Mouse (Mus musculus) CD4-positive naive resting alpha-beta T cell, adult 57 days (primary cell): Measurements from ENCODE around the gene Nop16. TPM values are rescaled to one million over a fixed set of nuclear protein-coding genes. Genes with fewer than 3 reads are reported as not detected.

ENCODE experiments used
- total RNA-seq: library from RNA; stranded (reverse); gene quantifications from one replicate; pipeline ENCODE4 v1.2.4, GENCODE M21; 2023

The Nop16 gene
- total RNA-seq: 16.4 TPM

GRCm38 (mm10) chr13:54589996-54590951 is at the start of gene Nop16, which contains the start of gene Higd2a:
Gene Nop16 (minus strand): TSS chr13:54590090.
Gene Higd2a (plus strand): TSS chr13:54590207.

GRCm38 (mm10) chr13:54621155-54621932 is 31.5 kb upstream of the Nop16 start, which contains the start of gene Faf2:
Gene Faf2 (plus strand): TSS chr13:54621784.

GRCm38 (mm10) chr13:54610972-54611754 is 21.3 kb upstream of the Nop16 start, which contains the start of gene Cltb:
Gene Cltb (minus strand): TSS chr13:54611344.

GRCm38 (mm10) chr13:54574854-54575481 is 14.9 kb downstream of the Nop16 start, which contains the start of gene Arl10:
Gene Arl10 (plus strand): TSS chr13:54575015.

GRCm38 (mm10) chr13:54565201-54565581 is 24.7 kb downstream of the Nop16 start, which contains the start of gene 4833439L19Rik:
Gene 4833439L19Rik (minus strand): TSS chr13:54565435.

Other genes starting within 250 kb of the Nop16 start
- 0.80 TPM for gene Cplx2, start 218.7 kb downstream of the Nop16 start, total RNA-seq
- 28.1 TPM for gene Thoc3, start 121.2 kb downstream of the Nop16 start, total RNA-seq
- 42.3 TPM for gene Simc1, start 86.3 kb downstream of the Nop16 start, total RNA-seq
- gene 4833439L19Rik, start 24.7 kb downstream of the Nop16 start, total RNA-seq: 39.7 TPM
- 2.6 TPM for gene Arl10, start 15.1 kb downstream of the Nop16 start, total RNA-seq
- gene Higd2a, start 117 bp upstream of the Nop16 start, total RNA-seq: 90.5 TPM
- gene Cltb, start 21.3 kb upstream of the Nop16 start, total RNA-seq: 40.3 TPM
- gene Faf2, start 31.7 kb upstream of the Nop16 start, total RNA-seq: 56.0 TPM
- gene Rnf44, start 103.8 kb upstream of the Nop16 start, total RNA-seq: 206 TPM
- not detected for gene Cdhr2, start 111.4 kb upstream of the Nop16 start, total RNA-seq
- gene Gprin1, start 159.8 kb upstream of the Nop16 start, total RNA-seq: not detected
- not detected for gene Sncb, start 176.5 kb upstream of the Nop16 start, total RNA-seq
- not detected for gene Eif4e1b, start 193.9 kb upstream of the Nop16 start, total RNA-seq
- 1.8 TPM for gene Tspan17, start 199.3 kb upstream of the Nop16 start, total RNA-seq